Mouse (Mus musculus) liver, embryonic 18 days (tissue): ENCODE measurements around the gene Cyp2j6. TPM values are rescaled to one million over a fixed set of nuclear protein-coding genes. Genes with fewer than 3 reads are reported as not detected.

Experiments
- polyA plus RNA-seq: library from polyadenylated mRNA; depleted of rRNA; stranded (reverse); fragments of >200 nt; gene quantifications from 2 replicates; pipeline ENCODE4 v1.2.3, GENCODE M21; 2012; rRNA removed

Cyp2j6 gene
- polyA plus RNA-seq, result 4.6 and 6.1 TPM in 2 replicates

GRCm38 (mm10) chr4:96553133-96553819, at the start of gene Cyp2j6:
Cyp2j6 (minus strand) TSS chr4:96553661.

GRCm38 (mm10) chr4:96590911-96591790, 37.7 kb upstream of the Cyp2j6 start, which contains the start of gene Cyp2j9:
Cyp2j9 (minus strand) TSS chr4:96591578.

GRCm38 (mm10) chr4:96507286-96507685, 46.2 kb downstream of the Cyp2j6 start, which contains the start of gene Cyp2j8:
Cyp2j8 (minus strand) TSS chr4:96507386.

Other genes starting within 250 kb of the Cyp2j6 start
- gene Cyp2j11, start 205.0 kb downstream of the Cyp2j6 start, polyA plus RNA-seq, result not detected in 2 replicates
- gene Cyp2j8, start 46.3 kb downstream of the Cyp2j6 start, polyA plus RNA-seq, result not detected in 2 replicates
- gene Cyp2j9, start 37.9 kb upstream of the Cyp2j6 start, polyA plus RNA-seq, result 1.3 and 1.8 TPM in 2 replicates
- gene Cyp2j5, start 110.5 kb upstream of the Cyp2j6 start, polyA plus RNA-seq, result 11.7 and 27.7 TPM in 2 replicates
- not detected in 2 replicates for gene Gm12695, start 231.5 kb upstream of the Cyp2j6 start, polyA plus RNA-seq